Mouse (Mus musculus) forebrain, embryonic 11.5 days (tissue): ENCODE measurements around the gene 2410004P03Rik. TPM values are rescaled to one million over a fixed set of nuclear protein-coding genes. Genes with fewer than 3 reads are reported as not detected.

Experiments used
- polyA plus RNA-seq: library from polyadenylated mRNA; unstranded; fragments of >200 nt; fragmentation: Nextera tagmentation; extraction: Ambion mirVana; gene quantifications from 2 replicates; pipeline ENCODE4 v1.2.1, GENCODE M21; 2014

The 2410004P03Rik gene
- polyA plus RNA-seq, 1 experiment from 2014 or later, result 0.32 TPM

Other genes with a start within 250 kb of the 2410004P03Rik start
- 7.1 and 7.7 TPM in 2 replicates for gene Greb1, start 210.8 kb downstream of the 2410004P03Rik start, polyA plus RNA-seq
- gene E2f6, start 200.8 kb downstream of the 2410004P03Rik start, polyA plus RNA-seq, result 77.4 and 89.1 TPM in 2 replicates
- gene Rock2, start 116.8 kb downstream of the 2410004P03Rik start, polyA plus RNA-seq, result 15.8 and 17.9 TPM in 2 replicates
- gene Pqlc3, start 11.3 kb downstream of the 2410004P03Rik start, polyA plus RNA-seq, result 3.5 and 4.8 TPM in 2 replicates
- gene Kcnf1, start 165.2 kb upstream of the 2410004P03Rik start, polyA plus RNA-seq, result 0.80 and 0.84 TPM in 2 replicates